Comparison of ENCODE assay signal across 8 mouse cellular contexts in the genomic region with DNA sequence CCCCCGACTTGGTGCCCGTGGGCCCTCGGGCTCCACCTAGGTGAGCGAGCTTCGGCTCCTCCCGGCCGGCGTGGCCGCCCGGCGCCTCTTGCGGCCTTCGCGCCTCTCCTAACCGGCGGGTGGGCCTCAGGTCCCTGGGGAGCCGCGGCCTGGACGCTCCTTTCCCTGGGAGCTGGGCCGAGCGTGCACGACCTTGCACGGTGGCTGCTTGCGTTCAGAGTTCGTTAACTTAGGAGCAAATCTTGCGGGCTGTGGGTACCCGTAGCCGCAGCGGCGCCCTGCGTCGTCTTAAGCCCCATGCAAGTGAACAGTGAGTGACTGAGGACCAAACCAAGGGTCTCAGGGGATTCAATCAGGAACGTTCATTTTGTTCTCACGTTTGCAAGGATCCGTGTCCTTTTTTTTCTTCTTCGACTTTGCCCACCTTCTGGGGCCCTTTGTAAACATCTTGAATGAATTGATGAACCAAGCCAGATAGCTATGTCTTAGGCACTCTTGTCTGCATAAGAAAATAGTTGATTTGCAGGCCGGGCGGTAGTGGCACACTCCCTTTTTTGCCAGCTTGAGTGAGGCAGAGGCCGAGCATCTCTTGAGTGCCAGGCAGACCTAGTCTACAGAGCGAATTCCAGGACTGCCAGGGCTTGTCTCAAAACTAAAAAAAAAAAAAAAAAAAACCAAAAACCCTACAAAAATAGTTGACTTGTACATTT. TPM values are rescaled to one million over a fixed set of nuclear protein-coding genes. Genes with fewer than 3 reads are reported as not detected.
DNase-seq lines count a peak whose midpoint lies in the region; ATAC-seq lines count a peak whose summit lies in the region.

No protein-coding gene starts in this region.

- no peak for DNase-seq in heart, postnatal 36 days
- DNase-seq in 416B (ENCODE audit: low read depth) = peak; percentile 62
- DNase-seq in WW6 (ENCODE audit: low read depth, low spot score) = peak; percentile 18
- DNase-seq in liver, embryonic 11.5 days (ENCODE audit: low spot score) = no peak
- peak; percentile 22 for DNase-seq in ovary, postnatal 14 days (ENCODE audit: low spot score)
- DNase-seq in adrenal gland, postnatal 10 days = no peak

- intact Hi-C loops in heart, postnatal 36 days (cut with DNase I) = loop anchor here (2.0 to 10.0 kb wide), 4 partner anchors 61 to 681 kb away; partner anchors contain the start of genes Anapc13 and Cep63

- peak overlapping the region; percentile 96 for H3K4me3 ChIP-seq in heart, embryonic 16.5 days (ENCODE audit: low read length)
- peak overlapping the region; percentile 88 for H3K4me3 ChIP-seq in forebrain, embryonic 16.5 days (replicated peaks; ENCODE audit: low read length)
- peak overlapping the region; percentile 98 for H3K4me3 ChIP-seq in liver, embryonic 11.5 days (ENCODE audit: low read depth, low read length)

- no peaks in the 10 kb centered on the region for H3K27me3 ChIP-seq in heart, embryonic 16.5 days (ENCODE audit: control insufficient read depth, insufficient read depth, low read length)
- H3K27me3 ChIP-seq in forebrain, embryonic 16.5 days (replicated peaks; ENCODE audit: control insufficient read depth, insufficient read depth, low read length) = no peaks in the 10 kb centered on the region
- no peaks in the 10 kb centered on the region for H3K27me3 ChIP-seq in liver, embryonic 11.5 days (replicated peaks; ENCODE audit: control insufficient read depth, insufficient read depth, low read length)

- H3K9me3 ChIP-seq in heart, embryonic 16.5 days (replicated peaks; ENCODE audit: control insufficient read depth, low read length) = no peaks in the 10 kb centered on the region
- no peaks in the 10 kb centered on the region for H3K9me3 ChIP-seq in forebrain, embryonic 16.5 days (ENCODE audit: control insufficient read depth, low read length)
- H3K9me3 ChIP-seq in liver, embryonic 11.5 days (ENCODE audit: control insufficient read depth, low read length) = no peaks in the 10 kb centered on the region

- peak; percentile 35 for ATAC-seq in heart, embryonic 16.5 days (replicated peaks; ENCODE audit: extremely low read depth, insufficient read depth, low FRiP score)
- ATAC-seq in forebrain, embryonic 16.5 days = peak; percentile 74
- ATAC-seq in liver, embryonic 11.5 days (replicated peaks; ENCODE audit: low FRiP score) = peak; percentile 71

- peak overlapping the region; percentile 85 for H3K4me2 ChIP-seq in heart, embryonic 16.5 days (ENCODE audit: low read depth, low read length)
- peak overlapping the region; percentile 91 for H3K4me2 ChIP-seq in forebrain, embryonic 16.5 days (ENCODE audit: low read length)
- peak overlapping the region; percentile 81 for H3K4me2 ChIP-seq in liver, embryonic 11.5 days

- under 1% methylated on average over 40 of the region's 40 CpGs for WGBS in heart, embryonic 16.5 days
- under 1% methylated on average over 40 of the region's 40 CpGs for WGBS in forebrain, embryonic 16.5 days
- under 1% methylated on average over 40 of the region's 40 CpGs for WGBS in liver, embryonic 11.5 days

- peak overlapping the region; percentile 76 for H3K27ac ChIP-seq in heart, embryonic 16.5 days (ENCODE audit: low read length)
- peak overlapping the region; percentile 44 for H3K27ac ChIP-seq in forebrain, embryonic 16.5 days (ENCODE audit: low read length)
- H3K27ac ChIP-seq in liver, embryonic 11.5 days (ENCODE audit: low read depth, low read length) = peak overlapping the region; percentile 85

- H3K36me3 ChIP-seq in heart, embryonic 16.5 days (ENCODE audit: control insufficient read depth, insufficient read depth) = peaks cover 15% of the 10 kb centered on the region
- H3K36me3 ChIP-seq in forebrain, embryonic 16.5 days (ENCODE audit: control insufficient read depth, insufficient read depth) = peaks cover 10% of the 10 kb centered on the region
- peaks cover 19% of the 10 kb centered on the region for H3K36me3 ChIP-seq in liver, embryonic 11.5 days (ENCODE audit: control insufficient read depth, insufficient read depth, low read length)

- H3K4me1 ChIP-seq in heart, embryonic 16.5 days (ENCODE audit: control insufficient read depth, insufficient read depth, low read length) = peaks cover 14% of the 10 kb centered on the region
- peaks cover 11% of the 10 kb centered on the region for H3K4me1 ChIP-seq in forebrain, embryonic 16.5 days (replicated peaks; ENCODE audit: control insufficient read depth, insufficient read depth, low read length)
- H3K4me1 ChIP-seq in liver, embryonic 11.5 days (replicated peaks; ENCODE audit: control insufficient read depth, insufficient read depth, low read length) = peaks cover 7% of the 10 kb centered on the region; the same call in 1 of the 2 replicates

- peak overlapping the region; percentile 91 for H3K9ac ChIP-seq in heart, embryonic 16.5 days (ENCODE audit: low read length)
- peak overlapping the region; percentile 83 for H3K9ac ChIP-seq in forebrain, embryonic 16.5 days (replicated peaks; ENCODE audit: low read depth, low read length)
- H3K9ac ChIP-seq in liver, embryonic 11.5 days (ENCODE audit: low read depth, low read length) = peak overlapping the region; percentile 97

RNA-seq across cellular contexts. Expression of gene Topbp1, which starts 0.5 kb away (rescaled TPM):
- 36.9 and 37.2 TPM in 2 replicates for polyA plus RNA-seq in heart, embryonic 16.5 days (2015; fragmentation: Nextera tagmentation; extraction: Ambion mirVana)
- total RNA-seq in heart, postnatal 36 days (2021) = 10 to 100 TPM in 1 of 2 experiments, 1 to 10 TPM in 1; 9.1 to 13.2 TPM
- polyA plus RNA-seq in forebrain, embryonic 16.5 days (2015; fragmentation: Nextera tagmentation; extraction: Ambion mirVana) = 33.0 and 43.9 TPM in 2 replicates
- 99.4 and 101 TPM in 2 replicates for polyA plus RNA-seq in liver, embryonic 11.5 days (2014; fragmentation: Nextera tagmentation; extraction: Ambion mirVana)
- total RNA-seq in adrenal gland, postnatal 10 days (2021) = 10 to 100 TPM; 34.2 to 46.8 TPM

RNA-seq across cellular contexts. Expression of gene 1300017J02Rik, which starts 0.6 kb away (rescaled TPM):
- polyA plus RNA-seq in heart, embryonic 16.5 days (2015; fragmentation: Nextera tagmentation; extraction: Ambion mirVana) = 1.0 and 1.7 TPM in 2 replicates
- total RNA-seq in heart, postnatal 36 days (2021) = not detected
- polyA plus RNA-seq in forebrain, embryonic 16.5 days (2015; fragmentation: Nextera tagmentation; extraction: Ambion mirVana) = 0.89 and 1.1 TPM in 2 replicates
- 15.4 and 16.6 TPM in 2 replicates for polyA plus RNA-seq in liver, embryonic 11.5 days (2014; fragmentation: Nextera tagmentation; extraction: Ambion mirVana)
- total RNA-seq in adrenal gland, postnatal 10 days (2021) = 10 to 100 TPM; 22.6 to 51.8 TPM

Comparison
In these comparisons a context has a peak if more than half of its experiments do, and no peak if none do; other contexts are left out.
1. DNase-seq: peak in 416B (single experiment), WW6 (single experiment) and ovary, postnatal 14 days (single experiment); none in heart, postnatal 36 days (0 of 2), liver, embryonic 11.5 days (single experiment) and adrenal gland, postnatal 10 days (single experiment).
2. Peak in every context shown above with its lines, with median percentiles within 50 percentile points of each other: ATAC-seq, H3K27ac ChIP-seq, H3K4me2 ChIP-seq, H3K4me3 ChIP-seq and H3K9ac ChIP-seq.